Mouse (Mus musculus) lung, postnatal 0 days (tissue): ENCODE data around the gene Chchd4.

Experiments
- CTCF ChIP-seq: IDR thresholded peaks from 2 replicates; pipeline ENCODE4 v1.5.1; 2016; ENCODE audit warnings: antibody characterized with exemption, mild to moderate bottlenecking
- EP300 ChIP-seq: IDR thresholded peaks from 2 replicates; pipeline ENCODE4 v1.6.1; 2016; ENCODE audit warnings: antibody characterized with exemption, mild to moderate bottlenecking, control low read depth

DNA sequence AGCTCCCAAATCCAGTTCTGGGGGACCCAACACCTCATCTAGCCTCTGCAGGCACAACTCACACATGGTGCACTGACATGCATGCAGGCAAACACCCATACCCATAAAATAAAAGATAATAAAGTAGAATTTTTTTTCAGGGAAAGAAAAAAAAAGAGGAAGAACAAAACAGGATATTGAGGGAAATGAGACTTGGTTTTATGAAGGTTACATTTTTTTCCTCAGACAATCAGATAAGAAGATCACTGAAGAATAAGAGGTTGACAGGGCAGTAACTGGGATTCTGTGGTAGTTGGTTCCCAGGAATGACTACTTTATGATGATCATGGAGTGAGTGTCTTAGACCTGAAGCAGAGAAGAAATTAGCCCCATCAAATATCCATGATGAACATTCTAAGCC is 40.8 kb upstream of the Chchd4 start:
- TF ChIP-seq CTCF (no peak), EP300 (no peak)
